Mouse (Mus musculus) cerebellum, adult 2 months (tissue): ENCODE measurements around the gene Cstad.

Experiments used
- CTCF ChIP-seq: fragments of 200-500 bp; IDR thresholded peaks from 2 replicates; pipeline ENCODE4 v1.5.1; 2011; ENCODE audit warnings: low read depth, mild to moderate bottlenecking, control low read depth, low read length, moderate library complexity, borderline replicate concordance; ENCODE audit not compliant: insufficient read depth
- POLR2A ChIP-seq: fragments of 200-500 bp; IDR thresholded peaks from 2 replicates; pipeline ENCODE4 v1.6.1; 2011; ENCODE audit warnings: low read length, control low read depth, borderline replicate concordance; ENCODE audit not compliant: insufficient read depth

DNA sequence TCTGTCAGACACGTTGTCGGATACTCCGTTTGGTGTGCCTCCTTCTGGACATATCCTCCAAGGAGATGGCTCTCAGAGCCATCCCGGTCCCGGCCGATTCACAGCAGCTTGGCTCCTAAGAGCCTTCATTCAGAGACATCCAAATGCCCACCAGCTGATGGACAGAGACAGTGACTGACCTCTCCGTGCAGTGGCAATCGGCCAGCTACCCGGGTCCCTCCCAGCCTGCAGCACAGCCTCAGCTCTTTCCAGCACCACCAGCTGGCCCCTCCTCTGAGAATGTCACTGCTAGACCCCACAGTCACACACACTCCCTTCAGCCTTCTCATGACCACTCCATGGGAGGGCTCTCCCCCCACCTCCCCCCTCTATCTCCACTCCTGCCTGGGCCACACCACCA, 39.6 kb upstream of the Cstad start:
- TF ChIP-seq CTCF (no peak), POLR2A (no peak)
